Mouse (Mus musculus) CH12.LX (cell line): ENCODE data around the gene Opcml. TPM values are rescaled to one million over a fixed set of nuclear protein-coding genes. Genes with fewer than 3 reads are reported as not detected.

ENCODE experiments used
- DNase-seq: peaks from one replicate; pipeline ENCODE4 v3.0.0-alpha.2; 2013; ENCODE audit errors: extremely low read depth
- H3K27ac ChIP-seq: 2 replicates; pipeline ENCODE4 v1.5.1; 2012; ENCODE audit warnings: low read depth, mild to moderate bottlenecking, control low read depth, moderate library complexity; ENCODE audit not compliant: insufficient read depth
- H3K27me3 ChIP-seq: replicated peaks from 2 replicates; pipeline ENCODE3; 2012; ENCODE audit warnings: inconsistent platforms
- H3K36me3 ChIP-seq, 2 experiments: replicated peaks in 1 of 2; 2 replicates each; pipeline versions ENCODE3 to v1.6.1; 2012; ENCODE audit warnings: inconsistent platforms in 1 of 2, low read length in 1 of 2, mild to moderate bottlenecking in 1 of 2, mixed read lengths in 1 of 2, moderate library complexity in 1 of 2; ENCODE audit not compliant: control insufficient read depth in 1 of 2, insufficient read depth in 1 of 2
- H3K4me1 ChIP-seq, 2 experiments: 2 replicates each; pipeline ENCODE4 v1.6.1; 2012; ENCODE audit warnings: inconsistent platforms in 1 of 2, moderate library complexity in 1 of 2; ENCODE audit not compliant: insufficient read depth in 2 of 2, control insufficient read depth in 1 of 2
- H3K4me2 ChIP-seq: 2 replicates; pipeline ENCODE4 v1.6.1; 2012; ENCODE audit warnings: low read depth, mild to moderate bottlenecking, control low read depth; ENCODE audit not compliant: poor library complexity, insufficient read depth, severe bottlenecking
- H3K4me3 ChIP-seq, 3 experiments: fragments of 150-350 bp in 1 of 3; sonication (generic) in 1 of 3; replicated peaks in 1 of 3; 2 replicates each; pipeline versions ENCODE3 to v1.5.1; 2011 to 2012; ENCODE audit warnings: low read depth in 2 of 3, low read length in 2 of 3, mild to moderate bottlenecking in 2 of 3, moderate library complexity in 2 of 3, control low read depth in 1 of 3, improper control_type of control experiment in 1 of 3, inconsistent platforms in 1 of 3, mixed read lengths in 1 of 3; ENCODE audit not compliant: poor library complexity in 1 of 3
- H3K79me2 ChIP-seq: replicated peaks from 2 replicates; pipeline ENCODE4 v1.6.1; 2012; ENCODE audit warnings: mild to moderate bottlenecking, moderate library complexity; ENCODE audit not compliant: control insufficient read depth, poor library complexity, insufficient read depth, severe bottlenecking; ENCODE audit errors: extremely low read depth
- H3K9ac ChIP-seq: 2 replicates; pipeline ENCODE4 v1.6.1; 2012; ENCODE audit warnings: low read depth, mild to moderate bottlenecking, control low read depth, moderate library complexity; ENCODE audit not compliant: insufficient read depth
- H3K9me3 ChIP-seq: replicated peaks from 2 replicates; pipeline ENCODE3; 2012; ENCODE audit warnings: low read length, inconsistent platforms, mixed read lengths
- CHD2 ChIP-seq: IDR thresholded peaks from 2 replicates; pipeline ENCODE4 v1.6.1; 2011; ENCODE audit warnings: low read length, improper control_type of control experiment
- CTCF ChIP-seq, 2 experiments: IDR thresholded peaks in 1 of 2; conservative IDR thresholded peaks in 1 of 2; 2 replicates each; pipeline ENCODE4 v1.5.1; 2011 to 2012; ENCODE audit warnings: low read depth in 2 of 2, low read length in 2 of 2, improper control_type of control experiment in 1 of 2, inconsistent platforms in 1 of 2, mild to moderate bottlenecking in 1 of 2, moderate library complexity in 1 of 2
- ELF1 ChIP-seq: IDR thresholded peaks from 2 replicates; pipeline ENCODE4 v1.6.1; 2014; ENCODE audit warnings: low read depth, mild to moderate bottlenecking, inconsistent platforms, low read length, improper control_type of control experiment
- IRF4 ChIP-seq: IDR thresholded peaks from 2 replicates; pipeline ENCODE4 v1.6.1; 2014; ENCODE audit warnings: low read depth, mild to moderate bottlenecking, inconsistent platforms, low read length, improper control_type of control experiment
- JUND ChIP-seq: conservative IDR thresholded peaks from 2 replicates; pipeline ENCODE4 v1.6.1; 2011; ENCODE audit warnings: low read depth, low read length, improper control_type of control experiment
- MAX ChIP-seq: IDR thresholded peaks from 2 replicates; pipeline ENCODE4 v1.6.1; 2011; ENCODE audit warnings: low read length, improper control_type of control experiment
- MAZ ChIP-seq: IDR thresholded peaks from 2 replicates; pipeline ENCODE4 v1.6.1; 2012; ENCODE audit warnings: low read depth, mild to moderate bottlenecking, inconsistent platforms, low read length, improper control_type of control experiment, moderate library complexity
- MEF2A ChIP-seq: IDR thresholded peaks from 2 replicates; pipeline ENCODE4 v1.6.1; 2014; ENCODE audit warnings: low read depth, mild to moderate bottlenecking, inconsistent platforms, low read length, improper control_type of control experiment, borderline replicate concordance
- MYC ChIP-seq: IDR thresholded peaks from 2 replicates; pipeline ENCODE4 v1.6.1; 2011; ENCODE audit warnings: low read depth, mild to moderate bottlenecking, improper control_type of control experiment, low read length
- NRF1 ChIP-seq: IDR thresholded peaks from 2 replicates; pipeline ENCODE4 v1.6.1; 2014; ENCODE audit warnings: low read depth, mild to moderate bottlenecking, inconsistent platforms, low read length, improper control_type of control experiment, moderate library complexity
- POLR2AphosphoS2 ChIP-seq: IDR thresholded peaks from 2 replicates; pipeline ENCODE4 v1.6.1; 2011; ENCODE audit warnings: low read depth, low read length, improper control_type of control experiment
- RAD21 ChIP-seq: IDR thresholded peaks from 2 replicates; pipeline ENCODE4 v1.6.1; 2011; ENCODE audit warnings: low read depth, mild to moderate bottlenecking, low read length, improper control_type of control experiment, moderate library complexity
- RCOR1 ChIP-seq: conservative IDR thresholded peaks from 2 replicates; pipeline ENCODE4 v1.6.1; 2012; ENCODE audit warnings: low read depth, mild to moderate bottlenecking, inconsistent platforms, low read length, improper control_type of control experiment
- TBP ChIP-seq: conservative IDR thresholded peaks from 2 replicates; pipeline ENCODE4 v1.6.1; 2011; ENCODE audit warnings: low read depth, low read length, improper control_type of control experiment
- UBTF ChIP-seq: IDR thresholded peaks from 2 replicates; pipeline ENCODE4 v1.6.1; 2012; ENCODE audit warnings: low read depth, mild to moderate bottlenecking, inconsistent platforms, low read length, improper control_type of control experiment, moderate library complexity
- USF1 ChIP-seq: IDR thresholded peaks from 2 replicates; pipeline ENCODE4 v1.6.1; 2014; ENCODE audit warnings: low read depth, mild to moderate bottlenecking, inconsistent platforms, low read length, improper control_type of control experiment
- USF2 ChIP-seq: conservative IDR thresholded peaks from 2 replicates; pipeline ENCODE4 v1.6.1; 2011; ENCODE audit warnings: low read depth, low read length, improper control_type of control experiment
- ZMIZ1 ChIP-seq: IDR thresholded peaks from 2 replicates; pipeline ENCODE4 v1.6.1; 2012; ENCODE audit warnings: low read depth, mild to moderate bottlenecking, inconsistent platforms, low read length, improper control_type of control experiment
- ZNF384 ChIP-seq: IDR thresholded peaks from 2 replicates; pipeline ENCODE4 v1.6.1; 2012; ENCODE audit warnings: low read depth, low read length, improper control_type of control experiment, inconsistent platforms
- dilution Hi-C: fragments of 300-500 bp; cut with MboI; formaldehyde crosslinking; loops from 2 replicates; pipeline ENCODE4 v1.14.3; 2020; ENCODE audit warnings: low sequenced_read_pairs; ENCODE audit not compliant: extremely low pct_unique_long_range_greater_than_20kb, extremely low pct_ligation_motif_present
- in situ Hi-C: fragments of 300-500 bp; cut with MboI; formaldehyde crosslinking; loops from 3 replicates; pipeline ENCODE4 v1.14.3; 2019; ENCODE audit warnings: low sequenced_read_pairs, low pct_ligation_motif_present, low pct_unique_long_range_greater_than_20kb, mixed read lengths
- polyA plus RNA-seq: library from polyadenylated mRNA; unstranded; fragments of >175 nt; gene quantifications from 2 replicates; pipeline ENCODE4 v1.2.1, GENCODE M21; 2012; ENCODE audit warnings: low read depth; ENCODE audit not compliant: insufficient read length
- total RNA-seq, 2 experiments: library from RNA; depleted of rRNA; stranded (reverse); fragments of 300-350 nt in 1 of 2; fragments of >200 nt in 1 of 2; gene quantifications; 2 replicates each; pipeline ENCODE4 v1.2.3; 2012 to 2014

Opcml gene
- total and polyA plus RNA-seq, 3 experiments = 0.34 to 0.60 TPM; not detected in 1

DNA sequence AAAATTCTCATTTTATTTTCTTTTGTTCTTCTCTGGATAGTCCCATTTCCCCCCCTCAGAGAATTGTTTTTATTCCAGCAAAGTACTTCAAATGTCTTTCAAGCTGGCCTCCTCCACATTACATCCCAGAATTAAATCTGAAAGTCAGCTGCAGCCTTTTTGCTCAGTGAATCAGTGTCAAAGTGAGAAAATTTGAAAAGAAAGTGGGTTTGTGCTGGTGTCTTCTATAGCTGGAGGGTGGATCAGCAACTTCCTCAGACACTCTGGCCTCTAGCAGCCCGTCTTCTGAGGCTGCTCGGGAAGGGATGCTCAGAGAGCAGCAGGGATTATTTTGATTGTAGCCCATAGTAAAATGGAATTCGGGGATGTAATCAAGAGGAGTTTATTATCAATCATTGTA lies 81.0 kb downstream of the Opcml start:
- dilution Hi-C loops = no loop called here
- Histone ChIP-seq H3K9me3 (no peaks in the 10 kb centered on the region), H3K79me2 (no peaks in the 10 kb centered on the region), H3K4me3 (no peak overlapping the region), H3K9ac (no peak overlapping the region), H3K27ac (no peak overlapping the region), H3K4me2 (no peak overlapping the region), H3K36me3 (no peaks in the 10 kb centered on the region), H3K27me3 (no peaks in the 10 kb centered on the region), H3K4me1 (no peaks in the 10 kb centered on the region)
- no peak for DNase-seq
- in situ Hi-C loops = no loop called here
- no peak for TF ChIP-seq RCOR1
- no peak for TF ChIP-seq MAX
- no peak for TF ChIP-seq ZMIZ1
- no peak for TF ChIP-seq USF2
- TF ChIP-seq ZNF384 = no peak
- TF ChIP-seq MYC = no peak
- TF ChIP-seq MEF2A = no peak
- TF ChIP-seq NRF1 = no peak

DNA sequence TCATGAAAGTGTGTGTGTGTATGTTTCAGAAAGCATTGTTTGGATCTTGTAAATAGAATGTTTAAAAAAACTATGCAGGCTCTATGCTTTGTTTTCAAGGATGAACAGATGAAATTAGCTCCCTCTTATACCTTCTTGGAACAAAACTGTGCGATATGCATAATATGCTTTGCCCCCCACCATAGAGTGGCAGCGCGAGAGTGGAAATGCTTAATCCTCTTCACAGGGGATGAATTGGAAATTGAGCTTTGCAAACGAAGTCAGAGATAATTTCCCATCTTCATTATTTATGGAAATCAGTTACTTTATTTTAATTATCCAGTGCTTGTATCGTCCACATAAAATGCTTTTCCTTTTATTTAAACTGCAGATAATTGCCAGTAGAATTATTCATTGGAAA lies 99.1 kb downstream of the Opcml start:
- Histone ChIP-seq H3K27ac (no peak overlapping the region), H3K27me3 (no peaks in the 10 kb centered on the region), H3K79me2 (no peaks in the 10 kb centered on the region), H3K9me3 (no peaks in the 10 kb centered on the region), H3K9ac (no peak overlapping the region), H3K4me3 (no peak overlapping the region), H3K4me2 (no peak overlapping the region), H3K4me1 (no peaks in the 10 kb centered on the region), H3K36me3 (no peaks in the 10 kb centered on the region)
- dilution Hi-C loops = no loop called here
- DNase-seq = no peak
- no peak for TF ChIP-seq RCOR1
- TF ChIP-seq USF2 = no peak
- TF ChIP-seq MYC = no peak
- TF ChIP-seq JUND = no peak
- TF ChIP-seq CHD2 = no peak
- TF ChIP-seq CTCF (conservative IDR thresholded peaks at IDR 0.05 in 1 of 2, IDR thresholded peaks at IDR 0.05 in 1 of 2; ENCODE audit: low read depth in 2 of 2, low read length in 2 of 2) = no peak
- TF ChIP-seq UBTF = no peak
- no peak for TF ChIP-seq USF1
- TF ChIP-seq MAZ = no peak
- TF ChIP-seq ZMIZ1 = no peak
- TF ChIP-seq TBP = no peak
- no peak for TF ChIP-seq IRF4
- TF ChIP-seq RAD21 = no peak
- no peak for TF ChIP-seq ELF1
- TF ChIP-seq POLR2AphosphoS2 = no peak
- in situ Hi-C loops = no loop called here
